Mouse (Mus musculus) heart, adult 8-10 months (tissue): ENCODE measurements at regions not wholly inside any gene's neighbourhood (a gene's known extent, or its start where the extent isn't known, plus 50 kb on each side); places are given as distances from the start of the nearest gene placed in this dataset.
A peak's percentile ranks its signal among the peaks of the same experiment; 100 is the strongest.

ENCODE experiments used
- DNase-seq: peaks from one replicate; pipeline ENCODE4 v3.0.0; 2022; ENCODE audit warnings: low spot score

DNA sequence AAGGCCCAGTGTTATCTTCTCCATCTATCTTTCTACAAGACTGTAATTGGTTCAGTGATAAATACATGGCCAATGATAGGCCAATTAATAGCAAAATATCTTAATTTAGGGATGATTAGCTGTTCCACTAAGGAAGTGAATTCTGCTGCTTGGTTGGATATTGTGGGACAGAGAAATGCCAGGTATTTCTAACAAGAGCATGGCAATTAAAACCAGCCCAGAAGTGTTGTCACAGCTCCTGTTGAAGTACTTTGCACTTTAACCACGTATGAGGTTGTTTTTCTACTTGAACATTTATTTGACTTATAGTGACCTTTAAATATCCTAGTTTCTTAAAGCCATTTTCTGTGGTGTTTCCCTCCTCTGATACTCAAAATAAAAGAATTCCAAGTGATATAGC lies 65.7 kb upstream of the Acsl4 start:
- DNase-seq, result no peak

- DNase-seq, result no peak
Observed at GRCm38 (mm10) chrX:142464174-142464573, 73.8 kb upstream of the Acsl4 start.

- DNase-seq, result no peak
Observed at GRCm38 (mm10) chrX:142464756-142465155, 74.4 kb upstream of the Acsl4 start.

- no peak for DNase-seq
Observed at GRCm38 (mm10) chrX:142467850-142468256, 77.5 kb upstream of the Acsl4 start.

DNA sequence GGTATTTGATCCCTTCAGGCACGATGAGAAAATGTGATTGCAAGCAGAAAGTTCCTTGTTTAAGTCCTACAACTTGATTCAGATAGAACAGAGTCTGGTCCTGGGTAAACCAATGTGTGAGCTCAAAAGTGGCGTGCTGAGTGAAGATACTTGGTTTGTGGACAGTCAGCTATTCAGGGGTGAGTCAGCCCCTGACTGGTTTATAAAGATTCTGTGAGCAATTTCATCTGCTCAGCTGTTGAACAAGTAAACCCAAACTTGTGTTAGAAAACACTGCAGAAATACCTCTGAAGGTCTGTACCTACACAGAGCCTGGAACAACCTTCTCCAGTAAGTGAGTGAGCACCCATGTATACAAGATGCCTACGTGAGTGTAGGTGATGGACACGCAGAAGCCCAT lies 78.1 kb upstream of the Acsl4 start:
- no peak for DNase-seq

DNA sequence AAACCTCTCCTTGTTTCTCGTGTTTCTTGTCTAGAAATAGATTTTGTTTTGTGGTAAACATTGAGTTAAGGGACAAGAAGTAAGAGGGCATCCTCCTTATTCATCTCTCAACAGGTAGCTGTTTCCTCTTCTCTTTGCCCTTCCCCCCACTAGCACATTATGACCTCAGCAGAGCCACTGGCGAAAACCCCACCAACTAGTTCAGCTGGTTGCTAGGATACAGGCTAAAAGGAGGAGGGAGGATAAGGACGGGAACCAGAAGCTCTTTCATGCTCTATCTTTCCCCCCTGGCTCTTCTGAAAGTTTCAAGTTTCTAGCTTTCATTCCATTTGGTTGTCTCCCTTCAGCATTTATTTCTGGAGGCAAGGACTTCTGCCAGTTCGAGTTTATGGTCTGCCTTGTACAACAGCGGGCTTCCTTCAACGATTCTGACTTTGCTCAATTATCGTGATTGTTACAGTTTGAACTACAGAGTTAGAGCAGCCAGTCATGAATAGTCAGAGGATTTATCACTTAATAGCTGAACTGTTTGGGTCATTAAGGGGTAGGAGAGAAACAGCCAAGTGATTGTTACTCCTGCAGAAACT lies 78.8 kb upstream of the Acsl4 start:
- DNase-seq, result no peak

DNA sequence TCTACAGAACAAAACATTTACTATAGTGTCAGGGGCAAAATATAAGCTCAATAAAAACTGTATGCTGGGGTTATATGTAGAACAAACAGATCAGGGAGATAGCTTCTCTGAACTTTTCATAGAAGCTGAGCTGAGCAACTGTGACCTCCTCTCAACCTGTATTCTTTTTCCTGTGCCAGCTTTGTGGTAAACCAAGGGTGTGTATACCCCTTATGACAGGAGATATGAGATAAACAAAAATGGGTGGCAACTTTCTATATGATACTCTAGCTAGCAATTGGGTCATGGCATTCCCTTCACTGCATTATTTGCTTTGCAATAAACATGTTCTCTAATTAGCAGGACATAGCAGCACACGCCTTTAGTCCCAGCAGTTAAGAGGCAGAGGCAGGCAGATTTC lies 79.7 kb upstream of the Acsl4 start:
- no peak for DNase-seq

DNA sequence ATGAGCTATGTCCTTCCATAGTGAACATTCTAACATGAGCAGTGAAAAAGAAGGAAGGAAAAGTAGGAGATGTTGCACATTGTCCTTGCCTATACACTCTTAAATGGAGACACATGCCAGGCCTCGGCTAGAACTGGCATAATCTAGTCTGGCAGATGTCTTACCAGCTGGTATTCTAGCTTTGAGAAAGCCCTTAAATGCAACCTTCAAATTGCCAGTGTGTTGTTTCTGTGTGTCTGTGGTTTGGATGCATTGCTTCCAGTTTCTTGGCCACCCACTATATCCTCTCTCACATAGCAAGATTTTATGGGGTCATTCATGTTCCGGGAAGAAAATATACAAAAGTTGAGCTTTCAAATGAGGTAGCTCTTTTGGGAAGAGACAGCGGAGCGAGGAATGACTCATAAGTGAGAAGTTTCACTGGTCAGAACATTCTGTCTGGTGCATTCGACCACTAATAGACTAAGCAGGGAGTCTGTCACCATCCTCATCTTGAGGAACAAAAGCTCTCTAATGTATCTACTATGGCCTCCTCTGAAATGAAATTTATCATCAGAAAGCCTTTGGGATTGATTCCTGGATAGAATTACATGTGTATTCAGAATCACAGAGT lies 91.0 kb upstream of the Acsl4 start:
- DNase-seq, result no peak

DNA sequence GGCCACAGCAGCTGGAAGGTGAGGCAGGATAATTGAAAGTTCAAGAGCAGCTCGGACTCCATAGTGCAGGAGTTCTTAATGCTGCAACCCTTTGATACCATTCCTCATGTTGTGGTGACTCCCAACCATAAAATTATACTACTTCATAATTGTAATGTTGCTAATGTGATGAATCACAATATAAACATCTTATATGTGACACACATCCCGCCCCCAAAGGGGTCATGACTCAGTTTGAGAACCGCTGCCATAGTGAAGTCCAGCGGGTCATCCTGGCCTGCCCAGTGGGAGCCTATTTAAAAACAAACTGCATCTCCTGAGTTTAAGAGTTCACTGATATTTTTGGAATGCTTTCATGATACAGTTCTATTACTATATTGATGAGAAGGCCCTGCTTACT lies 97.7 kb upstream of the Acsl4 start:
- DNase-seq, result no peak

DNA sequence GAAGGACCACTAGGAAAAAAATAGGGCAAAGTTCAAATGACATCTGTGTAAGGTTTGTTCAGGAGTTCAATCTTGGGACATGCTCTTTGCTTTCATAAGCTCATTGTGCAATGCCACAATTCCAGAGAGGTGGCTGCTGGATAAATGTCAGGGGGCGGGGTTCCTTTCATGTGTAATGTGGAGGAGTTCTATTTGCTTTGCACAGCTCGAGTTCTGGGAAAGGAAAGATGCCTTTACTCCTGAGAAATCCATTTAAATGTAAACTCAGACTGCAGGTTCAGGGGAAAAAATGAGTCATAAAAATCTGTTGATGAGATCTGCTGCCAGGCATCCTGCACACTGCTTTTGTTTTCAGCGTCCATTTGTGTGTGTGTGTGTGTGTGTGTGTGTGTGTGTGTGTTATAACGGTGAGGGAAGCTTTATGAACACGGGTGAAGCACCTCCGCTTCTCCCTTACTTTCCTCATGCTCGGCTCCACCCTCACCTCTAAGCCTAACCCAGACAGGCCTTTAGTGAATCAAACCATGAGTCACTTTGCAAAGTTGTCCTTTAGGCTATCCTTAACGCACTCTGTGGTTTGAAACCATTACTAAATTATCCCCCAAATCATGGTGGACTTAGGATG lies 99.9 kb upstream of the Acsl4 start:
- DNase-seq, result no peak

DNA sequence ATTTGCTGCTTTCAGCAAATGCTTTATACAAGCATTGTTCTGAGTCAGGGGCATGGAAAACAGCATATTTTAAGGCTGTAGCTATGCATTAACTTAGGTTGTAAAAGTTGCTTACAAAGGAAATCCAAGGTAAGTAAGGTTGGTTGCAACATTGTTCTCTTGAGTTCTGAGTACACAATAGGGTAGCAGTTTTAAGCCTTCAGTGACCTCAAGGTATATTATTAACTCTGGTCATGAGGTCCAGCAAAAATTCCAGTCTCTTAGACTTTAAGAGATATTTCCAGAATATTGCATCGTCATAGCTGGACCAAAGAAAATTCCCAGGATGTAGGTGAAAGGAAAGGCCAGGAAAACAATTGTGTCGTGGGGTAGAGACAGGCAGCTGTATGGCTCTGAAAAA lies 110.8 kb upstream of the Acsl4 start:
- DNase-seq, result no peak

- no peak for DNase-seq
Observed at GRCm38 (mm10) chrX:142504962-142505361, 114.6 kb upstream of the Acsl4 start.

- no peak for DNase-seq
Observed at GRCm38 (mm10) chrX:142507475-142507874, 117.1 kb upstream of the Acsl4 start.

DNA sequence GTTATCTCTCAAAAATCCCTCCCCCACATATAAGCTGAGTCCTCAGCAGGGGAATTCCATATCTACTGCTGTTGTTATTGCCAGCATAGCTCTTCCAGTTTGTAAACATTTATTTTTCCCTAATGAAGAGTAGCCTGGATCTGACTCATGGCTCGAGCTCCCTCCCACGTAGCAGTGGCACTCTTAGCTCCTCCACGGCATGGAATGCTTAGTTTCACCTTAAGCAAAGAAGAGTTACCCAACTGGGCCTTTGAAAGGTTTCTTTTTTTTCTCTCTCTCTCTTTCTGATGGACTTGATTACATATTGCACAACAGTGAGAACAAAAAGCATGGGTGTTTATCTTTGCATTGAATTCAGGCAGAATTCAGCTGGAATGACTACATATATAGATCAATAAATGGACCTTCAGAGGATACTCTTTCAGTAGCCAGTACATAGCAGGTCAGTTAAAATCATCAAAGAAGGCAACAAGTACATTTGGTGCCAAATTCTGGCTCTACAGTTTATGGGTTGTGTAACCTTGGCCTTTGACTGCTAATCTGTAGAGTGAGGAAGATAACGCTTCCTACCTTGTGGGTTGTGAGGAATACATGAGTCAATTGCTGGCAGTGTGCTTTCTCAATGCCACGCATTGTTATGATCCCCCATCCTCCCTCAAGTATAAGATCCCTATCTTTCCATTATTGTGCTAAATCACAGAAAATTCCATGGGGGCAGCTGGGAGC lies 126.2 kb upstream of the Acsl4 start:
- no peak for DNase-seq

DNA sequence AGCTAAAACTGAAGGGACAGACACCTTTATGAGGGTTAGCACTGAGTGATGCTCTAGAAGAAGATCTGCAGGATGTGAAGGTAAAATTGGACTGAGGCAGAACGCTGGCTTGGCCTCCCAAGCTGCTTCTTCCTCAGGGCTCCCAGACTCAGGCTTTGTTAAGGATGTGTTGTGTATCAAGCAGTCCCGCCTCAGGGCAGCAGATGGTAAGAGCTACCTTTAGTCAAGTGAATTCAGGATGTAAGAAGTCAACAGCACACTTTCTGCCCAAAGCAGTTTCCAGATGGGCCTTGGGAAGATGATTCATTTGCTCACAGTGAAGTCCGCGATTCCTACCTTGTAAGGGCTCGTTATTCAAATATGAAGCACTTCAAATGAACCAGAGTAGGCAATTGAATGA lies 126.9 kb upstream of the Acsl4 start:
- DNase-seq, result no peak

DNA sequence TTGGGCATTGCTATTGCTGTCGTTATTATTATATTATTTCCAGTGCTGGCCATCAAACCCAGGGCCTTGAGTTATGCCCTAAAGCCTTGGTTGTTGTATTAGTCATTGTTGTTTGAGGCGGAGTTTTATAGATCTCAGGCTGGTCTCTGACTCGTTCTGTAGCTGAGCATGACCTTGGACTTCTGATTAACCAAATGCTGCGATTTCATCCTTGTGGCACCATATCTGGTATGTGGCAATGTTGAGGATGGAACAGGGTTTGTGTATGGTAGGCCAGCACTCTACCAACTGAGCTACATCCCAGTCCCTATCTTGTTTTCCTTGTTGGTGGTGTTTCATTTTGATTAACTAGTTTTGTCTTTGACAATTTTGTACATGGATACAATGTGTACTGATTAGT lies 130.7 kb upstream of the Acsl4 start:
- no peak for DNase-seq

DNA sequence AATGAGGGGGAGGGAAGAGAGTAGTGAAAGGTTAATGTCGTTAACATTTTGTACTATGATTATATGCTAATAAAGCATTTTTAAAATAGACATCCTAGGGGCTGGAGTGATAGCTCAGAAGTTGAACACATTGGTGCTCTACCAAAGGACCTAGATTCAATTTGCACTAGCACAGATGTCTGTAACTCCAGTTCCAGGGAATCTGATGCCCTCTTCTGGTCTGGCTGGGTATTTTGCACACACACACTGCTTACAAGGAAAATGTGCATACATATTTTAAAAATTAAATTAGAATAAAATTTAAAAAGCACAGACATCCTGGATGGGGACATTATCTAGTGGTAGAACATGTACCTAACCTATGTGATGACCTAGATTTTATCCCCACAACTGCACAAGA lies 136.6 kb upstream of the Acsl4 start:
- DNase-seq, result no peak

- no peak for DNase-seq
Observed at GRCm38 (mm10) chrX:142529892-142530291, 139.6 kb upstream of the Acsl4 start.

DNA sequence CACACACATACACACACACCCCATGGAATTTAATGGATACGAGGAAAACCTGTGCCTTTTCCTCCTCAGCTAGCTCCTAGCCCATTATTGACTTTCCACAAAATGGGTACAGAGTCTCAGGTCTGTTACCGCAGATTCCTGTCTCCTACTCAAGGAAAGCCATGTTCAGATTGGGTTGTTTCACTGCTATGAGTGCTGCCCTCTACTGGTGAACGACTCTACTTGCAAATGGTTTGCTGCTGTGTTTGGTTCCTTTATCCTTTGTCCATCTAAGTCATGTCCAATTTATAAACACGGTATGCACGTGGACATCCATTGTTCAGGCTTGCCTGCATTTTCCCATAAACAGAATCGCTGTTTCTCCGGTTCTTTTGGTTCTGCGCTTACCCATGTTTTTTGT lies 144.4 kb upstream of the Acsl4 start:
- peak; percentile 8 for DNase-seq

GRCm38 (mm10) chrX:142535540-142535939 lies 145.2 kb upstream of the Acsl4 start:
- DNase-seq, result no peak

DNA sequence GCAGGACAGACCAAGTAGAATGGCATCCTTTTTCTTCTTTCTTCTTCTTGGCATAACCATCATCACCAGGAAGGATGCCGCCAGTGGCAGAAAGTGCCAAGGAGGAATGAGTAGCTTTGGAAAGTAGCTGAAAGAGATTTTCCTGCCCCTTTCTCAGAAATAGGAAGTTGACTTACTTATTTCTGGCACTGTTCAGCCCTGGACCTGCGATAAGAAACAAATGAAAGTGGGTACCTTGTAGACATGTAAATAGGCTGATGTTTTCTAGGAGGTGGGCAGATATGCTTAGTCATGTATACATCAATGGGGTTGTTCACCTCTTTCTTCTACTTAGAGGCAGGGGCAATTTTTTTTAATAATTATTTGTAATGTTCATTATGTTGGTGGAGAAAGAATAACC lies 145.3 kb upstream of the Tmem164 start:
- no peak for DNase-seq

- DNase-seq, result no peak
Observed at GRCm38 (mm10) chrX:142537259-142537963, 143.8 kb upstream of the Tmem164 start.
